Mouse (Mus musculus): ENCODE data around the gene Gimap7.

Gene Gimap7

GRCm38 (mm10) chr6:48742422-48743351, 24.3 kb downstream of the Gimap7 start:
- peak; percentile 91 for DNase-seq

GRCm38 (mm10) chr6:48745490-48745889, 27.1 kb downstream of the Gimap7 start:
- no peak for DNase-seq

GRCm38 (mm10) chr6:48745959-48746889, 27.8 kb downstream of the Gimap7 start, which contains the start of gene Gimap5:
Gene Gimap5, plus strand, starts transcription at chr6:48746197.
- peak; percentile 67 to 72 for DNase-seq

- DNase-seq, result peak in 1 of 2 experiments; percentile 22
Measured at GRCm38 (mm10) chr6:48747091-48747966, 28.9 kb downstream of the Gimap7 start.

- no peak for DNase-seq
Measured at GRCm38 (mm10) chr6:48763567-48764270, 45.3 kb downstream of the Gimap7 start.

GRCm38 (mm10) chr6:48764496-48764895, 46.1 kb downstream of the Gimap7 start:
- peak in 1 of 2 experiments; percentile 37 for DNase-seq

- DNase-seq, result no peak
Measured at GRCm38 (mm10) chr6:48768178-48768869, 49.9 kb downstream of the Gimap7 start.

GRCm38 (mm10) chr6:48768933-48769332, 50.5 kb downstream of the Gimap7 start:
- no peak for DNase-seq

- no peak for DNase-seq
Measured at GRCm38 (mm10) chr6:48770696-48771095, 52.3 kb downstream of the Gimap7 start, which contains the start of gene Gimap3. Gene Gimap3, minus strand, starts transcription at chr6:48770851.

GRCm38 (mm10) chr6:48772030-48772429, 53.6 kb downstream of the Gimap7 start:
- peak; percentile 86 to 87 for DNase-seq

All from kidney, adult 8-10 months (tissue).